Mouse (Mus musculus) neural tube, embryonic 14.5 days (tissue): ENCODE measurements around the gene Gm20481. TPM values are rescaled to one million over a fixed set of nuclear protein-coding genes. Genes with fewer than 3 reads are reported as not detected.
"Not testable (repeated sequence)": the region's sequence is repeated elsewhere in the genome, so short reads cannot be mapped to it uniquely, and the experiment has no call there.

ENCODE experiments used
- ATAC-seq: fragments of 200-750 bp; cut with Nextera tagmentation; 2 replicates; pipeline ENCODE4 v1.8.0; 2017; ENCODE audit warnings: low read depth, mild to moderate bottlenecking, moderate TSS enrichment, moderate library complexity
- H3K27ac ChIP-seq: fragments of 300-500 bp; sonication (generic); 2 replicates; pipeline ENCODE4 v1.5.1; 2014; ENCODE audit warnings: low read depth, mild to moderate bottlenecking, control low read depth, low read length, moderate library complexity, mixed read lengths
- H3K27me3 ChIP-seq: fragments of 300-500 bp; sonication (generic); 2 replicates; pipeline ENCODE4 v1.6.1; 2014; ENCODE audit warnings: low read length; ENCODE audit not compliant: control insufficient read depth, insufficient read depth
- H3K36me3 ChIP-seq: fragments of 300-500 bp; sonication (generic); 2 replicates; pipeline ENCODE4 v1.6.1; 2014; ENCODE audit warnings: low read length, mixed read lengths; ENCODE audit not compliant: control insufficient read depth, insufficient read depth
- H3K4me1 ChIP-seq: fragments of 300-500 bp; sonication (generic); 2 replicates; pipeline ENCODE4 v1.6.1; 2014; ENCODE audit warnings: low read length; ENCODE audit not compliant: control insufficient read depth, insufficient read depth
- H3K4me2 ChIP-seq: fragments of 300-500 bp; sonication (generic); 2 replicates; pipeline ENCODE4 v1.6.1; 2014; ENCODE audit warnings: mild to moderate bottlenecking, low read depth, low read length, control low read depth
- H3K4me3 ChIP-seq: fragments of 300-500 bp; sonication (generic); 2 replicates; pipeline ENCODE4 v1.5.1; 2014; ENCODE audit warnings: low read depth, low read length, control low read depth, mixed read lengths
- H3K9ac ChIP-seq: fragments of 300-500 bp; sonication (generic); replicated peaks from 2 replicates; pipeline ENCODE4 v1.6.1; 2014; ENCODE audit warnings: low read depth, mild to moderate bottlenecking, control low read depth, low read length, mixed read lengths
- H3K9me3 ChIP-seq: fragments of 300-500 bp; sonication (generic); 2 replicates; pipeline ENCODE4 v1.6.1; 2016; ENCODE audit warnings: low read length; ENCODE audit not compliant: control insufficient read depth
- WGBS: fragments of 180-500 bp; shearing (Covaris S2); extraction: QIAGEN DNeasy Blood & Tissue Kit; methylation state at CpG from one replicate; pipeline ENCODE4 v1.1.7; 2014; 5-methylcytosine and 5-hydroxymethylcytosine counted together
- polyA plus RNA-seq: library from polyadenylated mRNA; unstranded; fragments of >200 nt; fragmentation: Nextera tagmentation; extraction: Ambion mirVana; gene quantifications from 2 replicates; pipeline ENCODE4 v1.2.1, GENCODE M21; 2014

Gene Gm20481
- polyA plus RNA-seq, 1 experiment from 2014 or later: not detected

DNA sequence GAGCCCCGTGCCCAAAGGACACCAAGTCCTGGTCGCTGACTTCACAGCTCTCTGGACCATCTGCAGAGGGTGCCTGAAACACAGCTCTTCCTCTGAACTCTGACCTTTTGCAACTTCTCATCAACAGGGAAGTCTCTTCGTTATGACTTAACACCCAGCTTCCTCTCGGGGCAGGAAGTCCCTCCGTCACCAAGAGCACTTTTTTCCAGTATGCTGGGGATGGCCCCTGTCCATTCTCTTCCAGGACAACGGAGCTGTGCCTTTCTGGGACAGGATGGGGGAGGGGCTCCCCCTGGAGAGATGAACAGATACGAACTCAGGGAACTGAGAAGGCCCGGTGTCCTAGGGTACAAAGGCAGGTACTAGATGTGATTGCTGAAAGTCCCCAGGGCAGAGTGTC lies 34.9 kb upstream of the Gm20481 start:
- Histone ChIP-seq H3K36me3 (peaks cover 8% of the 10 kb centered on the region; the same call in 1 of the 2 replicates), H3K27ac (no peak overlapping the region), H3K4me1 (0 out of 2 replicates have a peak, but pooled peaks cover 5% of the 10 kb centered on the region), H3K4me3 (no peak overlapping the region), H3K27me3 (no peaks in the 10 kb centered on the region), H3K9me3 (no peaks in the 10 kb centered on the region), H3K4me2 (no peak overlapping the region), H3K9ac (no peak overlapping the region)
- ATAC-seq: no peak
- 57% methylated on average over 8 of the region's 8 CpGs for WGBS

DNA sequence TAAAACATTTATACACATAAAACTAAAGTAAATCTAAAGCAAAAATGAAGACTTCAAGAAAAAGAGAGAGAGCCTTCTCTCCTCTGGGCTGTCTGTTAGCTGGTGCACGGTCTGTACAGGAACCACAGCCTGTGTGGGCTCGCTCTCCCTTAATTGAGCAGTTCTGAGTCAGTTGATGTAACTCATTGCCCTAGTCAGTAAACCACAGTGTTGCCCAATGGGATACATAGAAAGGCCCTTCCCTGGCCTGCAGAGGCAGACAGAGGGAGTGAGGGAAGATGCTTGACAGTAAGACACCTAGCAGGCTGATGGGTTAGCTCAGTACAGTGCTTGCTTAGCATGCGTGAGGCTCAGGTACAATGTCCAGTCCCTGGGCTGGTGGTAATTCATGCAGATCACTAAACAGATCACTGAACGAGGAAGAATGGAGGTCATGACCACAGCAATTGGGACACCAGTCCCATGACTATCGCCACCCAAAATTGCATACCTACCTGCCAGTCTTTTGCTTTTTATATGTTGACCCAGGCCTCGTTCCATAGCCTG lies 31.7 kb upstream of the Gm20481 start:
- Histone ChIP-seq H3K36me3 (peaks cover 8% of the 10 kb centered on the region; the same call in 1 of the 2 replicates), H3K9me3 (no peaks in the 10 kb centered on the region), H3K4me1 (no peaks in the 10 kb centered on the region), H3K4me3 (no peak overlapping the region), H3K4me2 (no peak overlapping the region), H3K27me3 (no peaks in the 10 kb centered on the region), H3K27ac (no peak overlapping the region), H3K9ac (no peak overlapping the region)
- ATAC-seq: no peak
- WGBS: 85% methylated on average over 6 of the region's 6 CpGs

DNA sequence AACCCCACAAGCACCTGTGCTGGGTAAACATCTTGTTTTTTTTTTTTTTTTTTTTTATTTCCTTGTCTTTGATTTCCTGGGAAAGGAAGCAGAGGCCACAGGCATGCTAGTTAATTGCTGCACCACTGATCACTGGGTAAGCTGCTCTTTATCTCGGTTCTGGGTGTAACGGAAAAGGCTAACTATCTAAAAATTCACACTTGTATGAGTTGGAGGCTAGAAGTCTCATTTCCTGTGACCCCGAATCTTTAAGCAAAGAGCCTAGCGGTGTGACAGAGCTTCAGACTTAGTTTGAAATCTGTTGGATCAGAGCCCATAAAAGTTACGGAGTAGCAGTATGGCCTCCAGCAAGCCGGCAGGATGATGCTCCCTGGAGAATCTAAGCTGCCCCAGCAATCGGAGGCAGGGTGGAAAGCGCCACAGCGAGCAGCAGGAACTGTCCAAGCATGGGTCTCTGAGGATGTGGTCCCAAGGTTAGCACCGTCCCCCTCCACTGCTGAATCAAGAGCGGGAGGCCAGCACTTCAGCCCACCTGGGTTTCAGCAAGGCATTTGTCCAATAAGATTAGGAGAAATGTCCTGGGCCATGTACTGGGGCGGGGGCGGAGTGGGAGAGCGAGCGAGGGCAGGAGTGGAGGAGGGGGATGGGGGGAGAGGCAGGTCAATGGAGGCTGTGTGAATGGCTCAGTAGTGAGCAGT lies 28.2 kb upstream of the Gm20481 start:
- Histone ChIP-seq H3K27me3 (no peaks in the 10 kb centered on the region), H3K4me1 (no peaks in the 10 kb centered on the region), H3K9me3 (no peaks in the 10 kb centered on the region), H3K36me3 (no peaks in the 10 kb centered on the region), H3K9ac (0 out of 2 replicates have a peak overlapping the region, but pooled peaks have one; percentile 7), H3K4me3 (peak overlapping the region; percentile 15; the same call in 1 of the 2 replicates), H3K4me2 (peak overlapping the region; percentile 12; the same call in 1 of the 2 replicates), H3K27ac (no peak overlapping the region)
- 0 out of 2 replicates have a peak, but pooled peaks have one; percentile 2 for ATAC-seq
- WGBS: 8% methylated on average over 15 of the region's 15 CpGs

DNA sequence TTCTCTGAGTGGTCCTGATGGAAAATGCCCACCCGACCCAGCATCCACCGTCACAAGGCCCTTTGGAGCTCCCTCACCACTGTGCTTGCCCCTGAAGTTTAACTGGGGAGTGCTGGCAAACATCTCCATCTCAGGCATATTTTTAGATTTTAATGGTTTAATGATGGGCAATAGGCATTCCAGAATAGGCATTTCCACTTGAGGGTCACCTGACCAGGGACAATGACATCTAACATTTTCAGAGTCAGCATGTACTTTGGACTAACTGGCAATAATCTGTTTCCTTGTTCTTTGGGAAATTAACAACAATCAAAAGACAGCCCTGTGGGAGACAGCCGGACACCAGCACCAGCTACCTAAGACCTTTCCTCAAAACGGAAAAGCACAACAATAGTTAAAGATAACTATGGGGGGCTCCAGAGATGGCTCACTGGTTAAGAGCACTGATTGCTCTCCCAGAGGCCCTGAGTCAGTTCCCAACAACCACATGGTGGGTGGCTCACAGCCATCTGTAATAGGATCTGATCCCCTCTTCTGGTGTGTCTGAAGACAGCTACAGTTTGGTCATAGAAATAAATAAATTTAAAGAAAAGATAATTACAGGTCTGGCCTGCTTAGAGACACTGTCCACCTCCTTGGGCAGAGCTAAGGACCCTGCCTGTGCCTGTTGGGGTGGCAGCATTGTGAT lies 26.4 kb upstream of the Gm20481 start:
- Histone ChIP-seq H3K4me3 (no peak overlapping the region), H3K4me1 (no peaks in the 10 kb centered on the region), H3K27ac (no peak overlapping the region), H3K9ac (no peak overlapping the region), H3K36me3 (no peaks in the 10 kb centered on the region), H3K27me3 (no peaks in the 10 kb centered on the region), H3K9me3 (no peaks in the 10 kb centered on the region), H3K4me2 (no peak overlapping the region)
- no peak for ATAC-seq
- 69% methylated on average over 4 of the region's 4 CpGs for WGBS

DNA sequence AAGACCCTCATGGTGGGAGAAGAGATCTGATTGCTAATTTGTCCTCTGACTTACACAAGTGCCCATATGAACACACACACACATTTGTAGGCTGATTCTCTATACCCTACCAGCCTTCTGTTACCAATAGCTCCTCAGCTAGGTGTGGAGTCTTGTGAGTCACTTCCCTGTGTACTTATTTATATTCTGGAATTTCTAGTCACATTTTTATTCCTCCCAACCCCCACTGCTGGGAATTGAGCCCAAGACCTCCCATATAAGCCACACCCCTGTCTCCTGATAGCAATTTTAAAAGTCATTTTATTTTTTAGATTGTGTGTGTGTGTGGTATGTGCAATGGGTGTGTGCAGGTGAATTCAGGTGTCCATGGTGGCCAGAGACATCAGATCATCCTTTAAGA lies 25.4 kb upstream of the Gm20481 start:
- Histone ChIP-seq H3K27ac (no peak overlapping the region), H3K9ac (no peak overlapping the region), H3K36me3 (no peaks in the 10 kb centered on the region), H3K27me3 (no peaks in the 10 kb centered on the region), H3K4me3 (no peak overlapping the region), H3K4me2 (no peak overlapping the region), H3K9me3 (no peaks in the 10 kb centered on the region), H3K4me1 (no peaks in the 10 kb centered on the region)
- ATAC-seq: no peak

DNA sequence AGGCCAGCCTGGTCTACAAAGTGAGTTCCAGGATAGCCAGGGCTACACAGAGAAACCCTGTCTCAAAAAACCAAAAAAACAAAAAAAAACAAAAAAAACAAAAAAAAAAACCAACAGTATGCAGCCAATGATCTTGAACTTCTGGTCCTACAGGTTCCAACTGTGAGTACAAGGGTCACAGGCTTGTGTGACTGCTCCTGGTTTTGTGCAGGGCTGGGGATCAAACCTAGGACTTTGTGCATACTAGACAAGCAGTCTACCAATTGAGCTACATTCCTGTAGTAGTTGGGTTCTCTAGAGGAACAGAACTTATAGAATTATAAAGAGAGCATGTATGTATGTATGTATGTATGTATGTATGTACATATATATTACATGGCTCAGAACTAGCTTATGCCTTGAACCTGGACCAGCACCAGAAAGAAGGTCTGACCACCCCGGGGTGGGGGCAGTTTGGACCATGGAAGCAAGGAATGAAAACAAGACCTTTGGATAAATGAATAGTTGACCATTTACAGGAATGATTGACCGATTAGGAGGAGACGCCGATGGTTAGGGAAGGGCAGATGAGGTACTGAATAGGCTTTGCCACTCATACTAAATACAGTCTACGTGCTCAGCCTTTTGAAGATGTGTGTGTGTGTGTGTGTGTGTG lies 23.1 kb upstream of the Gm20481 start:
- no peak for ATAC-seq
- Histone ChIP-seq H3K4me3 (no peak overlapping the region), H3K4me1 (peaks cover 11% of the 10 kb centered on the region; the same call in 1 of the 2 replicates), H3K9me3 (no peaks in the 10 kb centered on the region), H3K4me2 (no peak overlapping the region), H3K36me3 (peaks cover 10% of the 10 kb centered on the region; the same call in 1 of the 2 replicates), H3K27me3 (no peaks in the 10 kb centered on the region), H3K27ac (no peak overlapping the region), H3K9ac (no peak overlapping the region)
- WGBS: 92% methylated on average over 5 of the region's 5 CpGs

DNA sequence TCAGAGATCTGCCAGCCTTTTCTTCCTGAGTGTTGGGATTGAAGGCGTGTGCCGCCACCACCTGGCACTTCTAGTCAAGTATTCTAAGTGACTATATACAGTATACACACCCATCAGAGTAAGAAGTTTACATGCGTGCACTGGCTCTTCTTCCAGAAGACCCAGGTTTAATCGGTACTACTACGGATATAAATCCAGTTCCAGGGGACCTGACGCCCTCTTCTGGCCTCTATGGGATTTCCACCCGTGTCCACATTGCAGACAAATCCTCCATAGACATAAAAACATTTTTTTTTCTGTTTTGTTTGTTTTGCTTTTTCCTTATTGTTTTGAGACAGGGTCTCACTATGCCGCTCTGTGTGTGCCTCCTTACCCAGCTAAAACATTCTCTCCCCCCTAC lies 22.1 kb upstream of the Gm20481 start:
- H3K9me3 ChIP-seq: no peaks in the 10 kb centered on the region
- H3K27ac ChIP-seq: no peak overlapping the region
- 23% methylated on average over 8 of the region's 8 CpGs for WGBS
- peaks cover 11% of the 10 kb centered on the region; the same call in 1 of the 2 replicates for H3K4me1 ChIP-seq
- H3K36me3 ChIP-seq: peaks cover 10% of the 10 kb centered on the region; the same call in 1 of the 2 replicates
- no peak overlapping the region for H3K4me2 ChIP-seq
- H3K27me3 ChIP-seq: no peaks in the 10 kb centered on the region
- no peak for ATAC-seq
- no peak overlapping the region for H3K9ac ChIP-seq
- no peak overlapping the region for H3K4me3 ChIP-seq

DNA sequence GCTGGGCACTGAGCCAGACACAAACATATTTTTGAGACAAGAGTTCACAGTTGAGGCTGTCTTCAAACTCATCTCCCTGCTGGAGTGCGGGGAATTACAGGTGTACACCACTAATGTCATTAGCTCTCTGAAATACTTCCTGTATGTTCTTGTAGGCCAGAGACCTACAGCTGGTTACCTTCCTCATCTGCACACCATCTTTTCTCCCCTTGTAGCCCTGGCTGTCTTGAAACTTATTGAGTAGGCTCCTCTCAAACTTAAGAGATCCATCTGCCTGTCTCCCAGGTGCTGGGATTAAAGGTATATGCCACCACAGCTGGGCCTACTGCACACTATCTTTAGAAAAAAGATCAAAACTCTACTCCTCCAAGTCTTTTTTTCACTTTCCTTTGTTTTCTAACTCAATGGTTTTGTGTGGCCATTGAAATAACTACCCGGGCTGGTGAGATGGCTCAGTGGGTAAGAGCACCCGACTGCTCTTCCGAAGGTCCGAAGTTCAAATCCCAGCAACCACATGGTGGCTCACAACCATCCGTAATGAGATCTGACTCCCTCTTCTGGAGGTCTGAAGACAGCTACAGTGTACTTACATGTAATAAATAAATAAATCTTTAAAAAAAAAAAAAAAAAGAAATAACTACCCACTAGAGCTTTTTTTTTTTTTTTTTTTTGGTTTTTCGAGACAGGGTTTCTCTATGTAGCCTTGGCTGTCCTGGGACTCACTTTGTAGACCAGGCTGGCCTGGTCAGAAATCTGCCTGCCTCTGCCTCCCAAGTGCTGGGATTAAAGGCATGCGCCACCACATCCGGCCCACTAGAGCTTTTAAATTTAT lies 20.8 kb upstream of the Gm20481 start:
- not testable (repeated sequence) for H3K4me2 ChIP-seq

More for the DNA sequence above, 20.8 kb upstream of the Gm20481 start:
- 57% methylated on average over 9 of the region's 9 CpGs for WGBS
- not testable (repeated sequence) for H3K36me3 ChIP-seq, ATAC-seq, H3K27me3 ChIP-seq, H3K9me3 ChIP-seq, H3K4me3 ChIP-seq, H3K9ac ChIP-seq, H3K27ac ChIP-seq
- H3K4me1 ChIP-seq: peaks cover 11% of the 10 kb centered on the region; the same call in 1 of the 2 replicates
